Mouse (Mus musculus): ENCODE measurements around the gene Hivep3. TPM values are rescaled to one million over a fixed set of nuclear protein-coding genes. Genes with fewer than 3 reads are reported as not detected.

The Hivep3 gene
- polyA plus RNA-seq, 1 experiment from 2014 or later: 6.0 TPM

- Histone ChIP-seq H3K27me3 (ENCODE audit: control insufficient read depth, insufficient read depth, low read length) (no peaks in the 10 kb centered on the region), H3K4me1 (replicated peaks; ENCODE audit: control insufficient read depth, insufficient read depth) (no peaks in the 10 kb centered on the region), H3K36me3 (ENCODE audit: control insufficient read depth, insufficient read depth, low read length) (no peaks in the 10 kb centered on the region), H3K27ac (replicated peaks) (no peak overlapping the region), H3K9ac (ENCODE audit: low read length) (no peak overlapping the region), H3K4me3 (ENCODE audit: low read depth, low read length) (no peak overlapping the region), H3K4me2 (replicated peaks; ENCODE audit: low read depth) (no peak overlapping the region), H3K9me3 (ENCODE audit: control insufficient read depth, low read length) (no peaks in the 10 kb centered on the region)
- WGBS: 86% methylated on average over 2 of the region's 2 CpGs
- no peak for DNase-seq (ENCODE audit: low spot score)
- TF ChIP-seq EP300 (optimal IDR thresholded peaks at IDR 0.05) (no peak), CTCF (IDR thresholded peaks at IDR 0.05; ENCODE audit: low read depth) (no peak)
- ATAC-seq (ENCODE audit: low FRiP score, low TSS enrichment): no peak
Observed at GRCm38 (mm10) chr4:119875592-119875991, 142.0 kb downstream of the Hivep3 start.

- H3K4me3 ChIP-seq (ENCODE audit: low read depth, low read length): no peak overlapping the region
- H3K9me3 ChIP-seq (ENCODE audit: control insufficient read depth, low read length): no peaks in the 10 kb centered on the region
- TF ChIP-seq CTCF (IDR thresholded peaks at IDR 0.05; ENCODE audit: low read depth) (no peak), EP300 (optimal IDR thresholded peaks at IDR 0.05) (no peak)
- WGBS: 74% methylated on average over 8 of the region's 8 CpGs
- H3K4me1 ChIP-seq (replicated peaks; ENCODE audit: control insufficient read depth, insufficient read depth): no peaks in the 10 kb centered on the region
- H3K27me3 ChIP-seq (ENCODE audit: control insufficient read depth, insufficient read depth, low read length): no peaks in the 10 kb centered on the region
- H3K9ac ChIP-seq (ENCODE audit: low read length): no peak overlapping the region
- H3K4me2 ChIP-seq (replicated peaks; ENCODE audit: low read depth): no peak overlapping the region
- H3K36me3 ChIP-seq (ENCODE audit: control insufficient read depth, insufficient read depth, low read length): no peaks in the 10 kb centered on the region
- ATAC-seq (ENCODE audit: low FRiP score, low TSS enrichment): no peak
- no peak for DNase-seq (ENCODE audit: low spot score)
- no peak overlapping the region for H3K27ac ChIP-seq (replicated peaks)
Observed at GRCm38 (mm10) chr4:119876535-119877160, 143.1 kb downstream of the Hivep3 start.

GRCm38 (mm10) chr4:119878218-119878617 is 144.6 kb downstream of the Hivep3 start:
- no peaks in the 10 kb centered on the region for H3K4me1 ChIP-seq (replicated peaks; ENCODE audit: control insufficient read depth, insufficient read depth)
- no peak overlapping the region for H3K4me2 ChIP-seq (replicated peaks; ENCODE audit: low read depth)
- ATAC-seq (ENCODE audit: low FRiP score, low TSS enrichment) (no peak), DNase-seq (ENCODE audit: low spot score) (no peak)
- H3K9me3 ChIP-seq (ENCODE audit: control insufficient read depth, low read length): no peaks in the 10 kb centered on the region
- H3K9ac ChIP-seq (ENCODE audit: low read length): no peak overlapping the region
- WGBS: 62% methylated on average over 5 of the region's 5 CpGs
- H3K27me3 ChIP-seq (ENCODE audit: control insufficient read depth, insufficient read depth, low read length): no peaks in the 10 kb centered on the region
- H3K4me3 ChIP-seq (ENCODE audit: low read depth, low read length): no peak overlapping the region
- no peak overlapping the region for H3K27ac ChIP-seq (replicated peaks)
- no peak for TF ChIP-seq CTCF (IDR thresholded peaks at IDR 0.05; ENCODE audit: low read depth)
- TF ChIP-seq EP300 (optimal IDR thresholded peaks at IDR 0.05): no peak
- no peaks in the 10 kb centered on the region for H3K36me3 ChIP-seq (ENCODE audit: control insufficient read depth, insufficient read depth, low read length)

GRCm38 (mm10) chr4:119879671-119880070 is 146.1 kb downstream of the Hivep3 start:
- H3K36me3 ChIP-seq (ENCODE audit: control insufficient read depth, insufficient read depth, low read length): no peaks in the 10 kb centered on the region
- no peaks in the 10 kb centered on the region for H3K9me3 ChIP-seq (ENCODE audit: control insufficient read depth, low read length)
- no peak overlapping the region for H3K4me3 ChIP-seq (ENCODE audit: low read depth, low read length)
- no peak overlapping the region for H3K4me2 ChIP-seq (replicated peaks; ENCODE audit: low read depth)
- no peaks in the 10 kb centered on the region for H3K4me1 ChIP-seq (replicated peaks; ENCODE audit: control insufficient read depth, insufficient read depth)
- H3K9ac ChIP-seq (ENCODE audit: low read length): no peak overlapping the region
- TF ChIP-seq EP300 (optimal IDR thresholded peaks at IDR 0.05) (no peak), CTCF (IDR thresholded peaks at IDR 0.05; ENCODE audit: low read depth) (no peak)
- WGBS: 70% methylated on average over 5 of the region's 5 CpGs
- H3K27ac ChIP-seq (replicated peaks): no peak overlapping the region
- no peak for ATAC-seq (ENCODE audit: low FRiP score, low TSS enrichment)
- no peaks in the 10 kb centered on the region for H3K27me3 ChIP-seq (ENCODE audit: control insufficient read depth, insufficient read depth, low read length)
- DNase-seq (ENCODE audit: low spot score): no peak

GRCm38 (mm10) chr4:119880270-119880669 is 146.7 kb downstream of the Hivep3 start:
- Histone ChIP-seq H3K27ac (replicated peaks) (no peak overlapping the region), H3K9me3 (ENCODE audit: control insufficient read depth, low read length) (no peaks in the 10 kb centered on the region), H3K27me3 (ENCODE audit: control insufficient read depth, insufficient read depth, low read length) (no peaks in the 10 kb centered on the region), H3K4me3 (ENCODE audit: low read depth, low read length) (no peak overlapping the region), H3K4me2 (replicated peaks; ENCODE audit: low read depth) (no peak overlapping the region), H3K9ac (ENCODE audit: low read length) (no peak overlapping the region), H3K36me3 (ENCODE audit: control insufficient read depth, insufficient read depth, low read length) (no peaks in the 10 kb centered on the region), H3K4me1 (replicated peaks; ENCODE audit: control insufficient read depth, insufficient read depth) (no peaks in the 10 kb centered on the region)
- ATAC-seq (ENCODE audit: low FRiP score, low TSS enrichment) (no peak), DNase-seq (ENCODE audit: low spot score) (no peak)
- TF ChIP-seq CTCF (IDR thresholded peaks at IDR 0.05; ENCODE audit: low read depth) (no peak), EP300 (optimal IDR thresholded peaks at IDR 0.05) (no peak)
- 84% methylated on average over 7 of the region's 7 CpGs for WGBS

- no peak for DNase-seq (ENCODE audit: low spot score)
- Histone ChIP-seq H3K27ac (replicated peaks) (no peak overlapping the region), H3K9ac (ENCODE audit: low read length) (no peak overlapping the region), H3K4me2 (replicated peaks; ENCODE audit: low read depth) (no peak overlapping the region), H3K4me3 (ENCODE audit: low read depth, low read length) (no peak overlapping the region), H3K36me3 (ENCODE audit: control insufficient read depth, insufficient read depth, low read length) (no peaks in the 10 kb centered on the region), H3K4me1 (replicated peaks; ENCODE audit: control insufficient read depth, insufficient read depth) (no peaks in the 10 kb centered on the region), H3K9me3 (ENCODE audit: control insufficient read depth, low read length) (no peaks in the 10 kb centered on the region), H3K27me3 (ENCODE audit: control insufficient read depth, insufficient read depth, low read length) (no peaks in the 10 kb centered on the region)
- TF ChIP-seq EP300 (optimal IDR thresholded peaks at IDR 0.05) (no peak), CTCF (IDR thresholded peaks at IDR 0.05; ENCODE audit: low read depth) (no peak)
- ATAC-seq (ENCODE audit: low FRiP score, low TSS enrichment): no peak
- WGBS: 84% methylated on average over 4 of the region's 4 CpGs
Observed at GRCm38 (mm10) chr4:119881292-119881691, 147.7 kb downstream of the Hivep3 start.
